20 mouse cellular contexts compared by ENCODE assay signal in the genomic region with DNA sequence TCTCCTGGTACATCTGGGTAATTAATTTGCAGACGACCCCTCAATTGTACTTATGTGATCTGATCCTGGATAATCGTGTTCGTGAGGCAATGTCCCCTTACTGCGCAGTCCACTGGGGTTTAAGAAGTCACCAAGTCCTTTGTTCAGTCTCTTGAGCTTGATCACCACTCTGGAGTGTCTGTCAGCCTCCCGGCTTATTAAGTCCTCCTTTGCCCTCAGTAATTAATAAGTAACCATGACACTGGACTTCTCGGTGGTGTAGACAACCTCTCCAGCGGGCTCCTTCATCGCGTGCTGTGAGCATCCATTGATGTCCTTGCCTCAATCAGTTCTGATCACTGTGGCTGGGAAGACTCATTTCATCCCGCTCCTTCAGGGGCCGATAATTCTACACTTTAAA. TPM values are rescaled to one million over a fixed set of nuclear protein-coding genes. Genes with fewer than 3 reads are reported as not detected.
DNase-seq lines count a peak whose midpoint lies in the region; TF ChIP-seq lines count a peak whose summit lies in the region.
"Had no signal": no experiment of that assay in that cellular context is flagged by ENCODE, and none has a peak within 500 bp of the region (broad histone marks: within the 10 kb centered on the region; RNA-seq: fewer than 3 reads in every experiment).

No protein-coding gene starts in this region.

- WGBS in kidney, adult 2 months: 48% methylated on average over 11 of the region's 11 CpGs

- peak; percentile 39 for DNase-seq in kidney, adult 2 months
- no peak for DNase-seq in kidney, postnatal 25 days
- DNase-seq in kidney, postnatal 36 days: peak; percentile 2 to 12
- DNase-seq in kidney, postnatal 4 days: no peak
- peak; percentile 73 for DNase-seq in retina, postnatal 1 day
- DNase-seq in retina, embryonic 14.5 days (ENCODE audit: low spot score): no peak
- no peak for DNase-seq in urinary bladder, postnatal 36 days (ENCODE audit: low spot score in 2 of 2)
- DNase-seq: adrenal gland, adult 8-10 months; adrenal gland, postnatal 36 days; cerebellum, adult 11 months; cerebellum, adult 9-10 months; cerebellum, postnatal 25 days; forebrain, postnatal 0 days; gastrocnemius, postnatal 14 days; heart, postnatal 10 days; heart, postnatal 4 days had no signal

- no peaks in the 10 kb centered on the region for H3K36me3 ChIP-seq in kidney, adult 2 months (ENCODE audit: control insufficient read depth, insufficient read depth, low read length)
- H3K36me3 ChIP-seq: embryonic facial prominence, embryonic 12.5 days; forebrain, embryonic 12.5 days; G1E; hindbrain, embryonic 12.5 days had no signal

- TF ChIP-seq POLR2A in kidney, adult 2 months (IDR thresholded peaks at IDR 0.05; ENCODE audit: low read depth, low read length): no peak

- no peak overlapping the region for H3K27ac ChIP-seq in kidney, adult 2 months (ENCODE audit: insufficient read depth, low read depth, low read length)
- H3K27ac ChIP-seq: embryonic facial prominence, embryonic 12.5 days; forebrain, embryonic 12.5 days; hindbrain, embryonic 12.5 days had no signal

- no peak overlapping the region for H3K4me3 ChIP-seq in kidney, adult 2 months (ENCODE audit: insufficient read depth, low read depth, low read length)
- H3K4me3 ChIP-seq: embryonic facial prominence, embryonic 12.5 days; forebrain, embryonic 12.5 days; hindbrain, embryonic 12.5 days had no signal

- H3K27me3 ChIP-seq in kidney, adult 2 months (replicated peaks; ENCODE audit: control insufficient read depth, insufficient read depth, low read length): no peaks in the 10 kb centered on the region
- H3K27me3 ChIP-seq: embryonic facial prominence, embryonic 12.5 days; hindbrain, embryonic 12.5 days had no signal

- H3K4me1 ChIP-seq in kidney, adult 2 months (ENCODE audit: control insufficient read depth, insufficient read depth, low read length): no peaks in the 10 kb centered on the region
- H3K4me1 ChIP-seq: hindbrain, embryonic 12.5 days had no signal

- TF ChIP-seq CTCF in kidney, adult 2 months (conservative IDR thresholded peaks at IDR 0.05; ENCODE audit: insufficient read depth, insufficient read length, low read depth, low read length): no peak

RNA-seq across cellular contexts. Expression of gene Cdh4, which starts 28.0 kb away (rescaled TPM):
- polyA plus RNA-seq in kidney, adult 2 months (2012; rRNA removed): 1.2 and 1.5 TPM in 2 replicates
- polyA plus RNA-seq: G1E had no signal

Comparison
In these comparisons a context has a peak if more than half of its experiments do, and no peak if none do; other contexts are left out.
1. DNase-seq: peak in kidney, adult 2 months (single experiment), kidney, postnatal 36 days (2 of 2) and retina, postnatal 1 day (single experiment); none in kidney, postnatal 25 days (0 of 2), kidney, postnatal 4 days (0 of 2), retina, embryonic 14.5 days (single experiment) and urinary bladder, postnatal 36 days (0 of 2).